Mouse (Mus musculus): ENCODE results near the gene Zfp949.

Zfp949 gene

DNA sequence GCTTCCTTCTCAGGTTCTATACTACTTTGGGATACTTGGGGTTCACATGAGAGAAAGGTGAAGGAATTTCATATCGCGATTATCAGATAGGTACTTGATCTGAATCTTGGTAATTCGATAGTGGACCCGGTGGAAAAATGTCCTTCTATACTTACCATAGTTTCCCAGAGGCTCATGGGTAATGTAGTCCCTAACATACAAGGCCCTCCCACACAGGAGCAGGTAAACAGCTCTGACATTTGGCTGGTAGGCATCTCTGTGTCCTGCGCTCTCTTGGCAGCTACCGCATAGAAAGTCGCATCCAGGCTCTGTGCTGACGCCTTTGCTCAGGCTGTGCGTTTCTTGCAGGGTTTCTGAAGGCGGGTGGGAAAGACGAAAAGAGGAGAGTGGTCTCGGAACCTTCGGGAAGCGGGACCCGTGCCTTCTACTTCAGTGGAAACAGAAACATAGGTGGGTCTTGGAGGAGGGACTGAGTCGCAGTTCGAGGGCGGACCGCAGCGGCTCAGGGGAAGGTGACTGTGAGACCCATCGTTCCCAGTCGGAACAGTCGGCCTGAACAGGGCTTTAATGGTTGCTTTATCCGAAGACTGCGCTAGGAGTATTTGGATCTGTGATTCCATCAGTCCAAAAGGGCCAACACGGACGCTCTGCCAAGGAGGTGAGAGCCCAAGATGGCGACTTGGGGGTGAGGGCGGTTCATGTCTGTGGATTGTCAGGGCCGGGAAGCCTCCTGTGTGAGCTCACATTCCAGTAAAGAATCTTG is at the start of gene Zfp949:
Gene Zfp949, plus strand, starts transcription at position 170 of the 763 bp plus-strand sequence.
- peak; percentile 65 to 67 for DNase-seq (ENCODE audit: low spot score in 2 of 2)

DNA sequence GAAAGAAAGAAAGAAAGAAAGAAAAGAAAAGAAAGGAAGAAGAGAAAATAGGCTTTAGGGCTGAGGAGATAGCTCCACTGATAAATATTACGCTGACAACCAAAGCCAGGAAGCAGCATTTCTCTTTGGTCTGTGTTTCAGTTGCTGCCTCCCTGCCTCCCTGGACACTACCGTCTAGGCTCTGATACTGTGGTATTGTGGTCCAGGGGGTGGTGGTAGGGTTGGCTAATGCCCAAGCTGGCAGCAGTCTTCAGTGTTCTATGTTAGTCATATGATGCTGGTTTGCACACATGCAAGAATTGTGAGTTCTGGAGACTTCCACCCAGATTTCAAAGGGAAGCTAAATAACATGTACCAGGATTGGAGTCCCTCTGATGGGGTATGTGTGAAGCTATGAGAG is 47.7 kb upstream of the Zfp949 start:
- no peak for DNase-seq (ENCODE audit: low spot score in 2 of 2)

GRCm38 (mm10) chr9:88501846-88502245 is 46.0 kb upstream of the Zfp949 start:
- DNase-seq (ENCODE audit: low spot score in 2 of 2): no peak

GRCm38 (mm10) chr9:88515546-88515945 is 32.3 kb upstream of the Zfp949 start:
- DNase-seq (ENCODE audit: low spot score in 2 of 2): no peak

DNA sequence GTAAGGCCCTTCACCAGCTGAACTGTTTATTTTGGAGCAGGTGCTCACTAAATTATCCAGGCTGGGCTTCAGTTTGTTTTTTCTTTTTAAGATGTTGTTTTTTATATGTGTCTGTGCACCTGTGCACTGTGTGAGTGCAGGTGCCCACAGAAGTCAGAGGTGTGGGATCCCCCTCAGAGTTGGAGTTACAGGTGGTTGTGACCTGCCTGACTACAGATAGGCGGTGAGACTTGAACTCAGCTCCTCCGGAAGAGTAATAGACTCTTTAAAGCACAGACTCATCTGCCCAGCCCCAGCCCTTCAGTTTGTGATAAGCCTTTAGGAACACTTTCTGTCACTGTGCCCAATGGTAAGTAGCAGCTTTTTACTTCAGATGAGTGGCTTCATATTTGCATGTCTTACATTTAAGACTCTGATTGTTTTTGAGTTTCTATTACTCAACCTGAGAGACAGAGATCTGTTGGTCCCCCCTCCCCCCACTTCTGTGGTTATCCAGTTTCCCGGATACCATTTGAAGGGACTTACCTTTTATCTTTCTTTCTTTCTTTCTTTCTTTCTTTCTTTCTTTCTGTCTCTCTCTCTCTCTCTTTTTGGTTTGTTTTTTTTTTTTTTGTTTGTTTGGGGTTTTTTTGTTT is 31.3 kb upstream of the Zfp949 start:
- DNase-seq (ENCODE audit: low spot score in 2 of 2): no peak

DNA sequence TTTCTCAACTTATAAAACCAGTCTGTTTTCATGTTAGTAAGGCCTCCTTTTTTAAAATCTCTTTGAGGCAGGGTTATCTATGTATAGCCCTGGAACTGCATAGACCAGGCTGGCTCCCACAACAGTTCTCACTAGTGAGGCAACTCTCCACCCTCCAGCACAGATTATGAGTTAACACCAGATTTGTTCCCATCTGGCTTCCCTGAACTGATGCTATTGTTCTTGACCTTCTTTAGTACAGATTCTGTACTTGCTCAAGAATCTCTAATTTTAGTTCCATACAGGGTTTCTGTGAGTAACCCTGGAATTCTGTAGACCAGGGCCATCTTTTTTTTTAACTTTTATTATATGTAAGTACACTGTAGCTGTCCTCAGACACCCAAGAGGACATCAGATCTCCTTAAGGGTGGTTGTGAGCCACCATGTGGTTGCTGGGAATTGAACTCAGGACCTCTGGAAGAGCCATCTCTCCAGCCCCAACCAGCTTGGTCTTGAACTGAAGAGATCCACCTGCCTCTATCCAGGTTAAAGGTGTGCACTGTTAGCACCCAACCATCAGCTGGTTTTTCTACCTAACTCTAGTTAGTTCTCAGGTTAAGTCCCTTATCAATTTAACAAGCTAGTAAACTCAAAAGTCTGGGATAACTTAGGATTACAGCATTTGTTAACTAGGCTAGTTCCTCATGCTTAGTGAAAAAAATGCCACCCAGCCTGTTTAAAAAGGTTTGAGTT is 28.3 kb upstream of the Zfp949 start:
- DNase-seq (ENCODE audit: low spot score in 2 of 2): no peak

- no peak for DNase-seq (ENCODE audit: low spot score in 2 of 2)
Observed at GRCm38 (mm10) chr9:88520122-88520848, 27.5 kb upstream of the Zfp949 start.

- no peak for DNase-seq (ENCODE audit: low spot score in 2 of 2)
Observed at GRCm38 (mm10) chr9:88520849-88521483, 26.9 kb upstream of the Zfp949 start.

- DNase-seq (ENCODE audit: low spot score in 2 of 2): no peak
Observed at GRCm38 (mm10) chr9:88521961-88522568, 25.8 kb upstream of the Zfp949 start.

- DNase-seq (ENCODE audit: low spot score in 2 of 2): peak; percentile 94 to 95
Observed at GRCm38 (mm10) chr9:88522569-88523334, 25.1 kb upstream of the Zfp949 start.

GRCm38 (mm10) chr9:88523335-88523668 is 24.5 kb upstream of the Zfp949 start:
- DNase-seq (ENCODE audit: low spot score in 2 of 2): no peak

DNA sequence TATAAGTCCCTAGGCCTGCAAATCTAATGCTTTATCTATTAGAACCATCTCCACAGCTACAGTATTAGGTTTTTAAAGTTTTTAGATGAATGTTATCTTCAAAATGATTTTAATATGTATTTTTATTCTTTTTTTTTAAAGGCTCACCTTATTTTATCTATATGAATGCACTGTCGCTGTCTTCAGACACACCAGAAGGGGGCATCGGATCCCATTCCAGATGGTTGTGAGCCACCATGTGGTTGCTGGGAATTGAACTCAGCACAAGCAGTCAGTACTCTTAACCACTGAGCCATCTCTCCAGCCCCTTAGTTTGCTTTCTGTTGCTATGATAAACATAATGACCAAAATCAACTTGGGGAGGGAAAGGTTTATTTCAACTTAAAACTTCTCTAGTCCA is 23.5 kb upstream of the Zfp949 start:
- DNase-seq (ENCODE audit: low spot score in 2 of 2): no peak

DNA sequence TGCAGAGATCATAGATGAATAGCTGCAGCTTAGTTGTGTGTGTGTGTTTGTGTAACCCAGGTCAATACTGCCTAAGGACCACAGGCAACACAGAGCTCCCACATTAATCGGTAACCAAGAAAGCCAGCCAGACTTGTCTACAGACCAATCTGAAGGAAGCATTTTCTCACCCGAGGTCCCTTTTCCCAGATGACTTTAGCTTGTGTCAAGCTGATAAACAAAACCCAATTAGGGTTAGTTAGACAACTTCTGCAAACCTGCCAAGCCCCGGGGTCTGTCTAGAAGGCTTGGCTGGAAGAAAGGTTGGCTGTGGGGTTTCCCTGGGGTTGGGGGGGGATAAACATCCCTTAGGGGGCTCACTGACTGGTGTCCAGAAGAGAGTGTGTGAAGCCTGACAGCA is 23.0 kb upstream of the Zfp949 start:
- no peak for DNase-seq (ENCODE audit: low spot score in 2 of 2)

GRCm38 (mm10) chr9:88525341-88525740 is 22.5 kb upstream of the Zfp949 start:
- DNase-seq (ENCODE audit: low spot score in 2 of 2): no peak

DNA sequence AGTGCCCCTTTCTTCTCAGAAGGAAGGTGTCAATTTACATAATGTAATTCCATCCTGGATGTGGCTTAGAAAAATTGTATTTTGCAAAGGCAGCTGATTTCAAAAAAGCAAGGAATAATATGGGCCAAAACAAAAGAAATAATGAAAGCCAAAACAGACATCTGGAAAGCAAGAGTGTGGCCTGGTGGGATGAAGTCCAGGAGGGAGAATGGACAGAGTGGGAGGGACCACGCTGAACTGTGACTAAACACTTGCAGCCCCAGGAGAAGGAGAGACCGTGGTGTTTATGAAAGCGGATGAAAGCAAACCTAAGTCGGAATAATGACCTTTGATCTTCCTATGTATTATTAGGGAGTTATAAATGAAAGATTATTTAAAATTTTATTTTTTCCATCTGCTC is 19.9 kb upstream of the Zfp949 start:
- no peak for DNase-seq (ENCODE audit: low spot score in 2 of 2)

DNA sequence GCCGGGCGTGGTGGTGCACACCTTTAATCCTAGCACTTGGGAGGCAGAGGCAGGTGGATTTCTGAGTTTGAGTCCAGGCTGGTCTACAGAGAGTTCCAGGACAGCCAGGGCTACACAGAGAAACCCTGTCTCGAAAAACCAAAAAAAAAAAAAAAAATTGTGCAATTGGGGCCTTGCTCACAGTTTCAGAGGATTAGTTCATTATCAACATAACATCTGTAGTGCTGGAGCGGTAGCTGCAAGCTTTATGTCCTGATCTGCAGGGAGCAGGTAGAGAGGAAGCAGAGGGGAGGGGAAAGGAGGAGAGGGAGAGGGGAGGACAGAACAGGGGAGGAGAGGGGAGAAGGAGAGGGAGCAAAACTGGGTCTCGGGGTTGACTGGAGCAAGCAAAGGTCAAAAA is 19.1 kb upstream of the Zfp949 start:
- no peak for DNase-seq (ENCODE audit: low spot score in 2 of 2)

- no peak for DNase-seq (ENCODE audit: low spot score in 2 of 2)
Observed at GRCm38 (mm10) chr9:88529571-88529970, 18.2 kb upstream of the Zfp949 start.

DNA sequence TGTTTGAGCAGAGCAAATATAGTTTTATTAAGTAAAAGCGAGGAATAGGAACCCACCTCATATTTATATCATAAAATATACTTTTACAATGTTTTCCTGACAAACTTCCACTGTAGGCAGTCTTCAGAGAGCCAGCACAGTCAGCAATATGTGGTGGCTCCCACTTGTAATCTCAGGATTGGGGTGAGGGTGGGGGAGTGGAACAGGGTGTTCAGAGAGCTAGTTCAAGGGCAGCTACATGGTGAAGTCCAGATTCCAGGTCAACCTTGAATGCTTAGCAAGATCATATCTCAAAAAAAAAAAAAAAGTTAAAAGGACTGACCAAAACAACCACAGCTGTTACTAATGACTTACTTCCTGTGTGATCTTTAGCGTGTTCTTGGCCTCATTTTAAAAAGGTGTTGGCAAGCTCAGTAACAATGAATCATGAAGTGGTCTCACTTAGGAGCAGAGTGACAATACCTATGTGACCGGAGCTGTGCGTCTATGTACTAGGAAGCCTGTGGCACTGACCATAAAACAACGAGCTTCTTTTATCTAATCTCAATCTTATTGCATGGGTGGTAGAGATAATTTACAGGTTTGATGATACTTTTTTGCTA is 17.7 kb upstream of the Zfp949 start:
- DNase-seq (ENCODE audit: low spot score in 2 of 2): no peak

DNA sequence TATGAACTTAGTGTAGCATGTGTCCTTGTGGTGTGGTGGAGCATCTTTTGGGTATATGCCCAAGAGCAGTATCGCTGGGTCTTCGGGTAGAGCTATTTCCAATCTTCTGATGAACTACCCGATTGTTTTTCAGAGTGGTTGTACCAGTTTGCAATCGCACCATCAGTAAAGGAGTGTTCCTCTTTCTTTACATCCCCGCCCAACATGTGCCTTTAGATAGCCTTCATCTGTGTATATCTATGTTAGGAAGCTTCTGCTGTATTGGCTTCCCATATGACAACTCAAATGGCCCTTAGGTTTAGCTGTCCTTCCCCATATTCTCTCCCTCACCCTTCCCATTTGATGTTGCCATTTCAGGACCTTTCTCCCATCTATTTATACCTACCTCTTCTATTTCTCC is 13.7 kb upstream of the Zfp949 start:
- DNase-seq (ENCODE audit: low spot score in 2 of 2): no peak

GRCm38 (mm10) chr9:88539546-88540224 is 8.1 kb upstream of the Zfp949 start:
- DNase-seq (ENCODE audit: low spot score in 2 of 2): no peak

Data from frontal cortex, postnatal 10 days (tissue).